Mouse (Mus musculus): ENCODE results near the gene Sclt1. TPM values are rescaled to one million over a fixed set of nuclear protein-coding genes. Genes with fewer than 3 reads are reported as not detected.

Sclt1 gene
- polyA plus RNA-seq, 1 experiment from 2014 or later, result 8.6 TPM

- 93% methylated on average over 14 of the region's 14 CpGs for WGBS
- Histone ChIP-seq H3K27ac (replicated peaks) (no peak overlapping the region), H3K4me2 (replicated peaks; ENCODE audit: low read depth) (no peak overlapping the region), H3K4me1 (replicated peaks; ENCODE audit: control insufficient read depth, insufficient read depth) (no peaks in the 10 kb centered on the region), H3K4me3 (ENCODE audit: low read depth, low read length) (no peak overlapping the region), H3K27me3 (ENCODE audit: control insufficient read depth, insufficient read depth, low read length) (no peaks in the 10 kb centered on the region), H3K9ac (ENCODE audit: low read length) (no peak overlapping the region), H3K9me3 (ENCODE audit: control insufficient read depth, low read length) (no peaks in the 10 kb centered on the region), H3K36me3 (ENCODE audit: control insufficient read depth, insufficient read depth, low read length) (peaks cover 4% of the 10 kb centered on the region; the same call in 1 of the 2 replicates)
- DNase-seq (ENCODE audit: low spot score), result no peak
- no peak for TF ChIP-seq EP300 (optimal IDR thresholded peaks at IDR 0.05)
- no peak for TF ChIP-seq CTCF (IDR thresholded peaks at IDR 0.05; ENCODE audit: low read depth)
- ATAC-seq (ENCODE audit: low FRiP score, low TSS enrichment), result no peak
These were observed 150.6 kb downstream of the Sclt1 start for GRCm38 (mm10) chr3:41591651-41592170.

- TF ChIP-seq CTCF (IDR thresholded peaks at IDR 0.05; ENCODE audit: low read depth) (peak; percentile 63), EP300 (optimal IDR thresholded peaks at IDR 0.05) (no peak)
- H3K4me3 ChIP-seq (ENCODE audit: low read depth, low read length), result no peak overlapping the region
- H3K4me1 ChIP-seq (replicated peaks; ENCODE audit: control insufficient read depth, insufficient read depth), result no peaks in the 10 kb centered on the region
- peak; percentile 67 for DNase-seq (ENCODE audit: low spot score)
- no peaks in the 10 kb centered on the region for H3K9me3 ChIP-seq (ENCODE audit: control insufficient read depth, low read length)
- H3K27ac ChIP-seq (replicated peaks), result no peak overlapping the region
- 81% methylated on average over 20 of the region's 20 CpGs for WGBS
- no peak overlapping the region for H3K9ac ChIP-seq (ENCODE audit: low read length)
- H3K4me2 ChIP-seq (replicated peaks; ENCODE audit: low read depth), result no peak overlapping the region
- H3K27me3 ChIP-seq (ENCODE audit: control insufficient read depth, insufficient read depth, low read length), result no peaks in the 10 kb centered on the region
- peak; percentile 79 for ATAC-seq (ENCODE audit: low FRiP score, low TSS enrichment)
- 0 out of 2 replicates have a peak, but pooled peaks cover 2% of the 10 kb centered on the region for H3K36me3 ChIP-seq (ENCODE audit: control insufficient read depth, insufficient read depth, low read length)
These were observed 151.4 kb downstream of the Sclt1 start for GRCm38 (mm10) chr3:41590695-41591559.

- H3K36me3 ChIP-seq (ENCODE audit: control insufficient read depth, insufficient read depth, low read length), result 0 out of 2 replicates have a peak, but pooled peaks cover 2% of the 10 kb centered on the region
- DNase-seq (ENCODE audit: low spot score), result no peak
- H3K4me3 ChIP-seq (ENCODE audit: low read depth, low read length), result no peak overlapping the region
- no peaks in the 10 kb centered on the region for H3K4me1 ChIP-seq (replicated peaks; ENCODE audit: control insufficient read depth, insufficient read depth)
- no peak overlapping the region for H3K9ac ChIP-seq (ENCODE audit: low read length)
- no peak overlapping the region for H3K4me2 ChIP-seq (replicated peaks; ENCODE audit: low read depth)
- 90% methylated on average over 4 of the region's 4 CpGs for WGBS
- H3K27ac ChIP-seq (replicated peaks), result no peak overlapping the region
- no peaks in the 10 kb centered on the region for H3K9me3 ChIP-seq (ENCODE audit: control insufficient read depth, low read length)
- no peak for TF ChIP-seq CTCF (IDR thresholded peaks at IDR 0.05; ENCODE audit: low read depth)
- no peak for TF ChIP-seq EP300 (optimal IDR thresholded peaks at IDR 0.05)
- ATAC-seq (ENCODE audit: low FRiP score, low TSS enrichment), result no peak
- H3K27me3 ChIP-seq (ENCODE audit: control insufficient read depth, insufficient read depth, low read length), result no peaks in the 10 kb centered on the region
These were observed 152.3 kb downstream of the Sclt1 start for GRCm38 (mm10) chr3:41589988-41590387.

- TF ChIP-seq CTCF (IDR thresholded peaks at IDR 0.05; ENCODE audit: low read depth), result no peak
- DNase-seq (ENCODE audit: low spot score), result no peak
- Histone ChIP-seq H3K9me3 (ENCODE audit: control insufficient read depth, low read length) (no peaks in the 10 kb centered on the region), H3K4me3 (ENCODE audit: low read depth, low read length) (no peak overlapping the region), H3K27me3 (ENCODE audit: control insufficient read depth, insufficient read depth, low read length) (no peaks in the 10 kb centered on the region), H3K27ac (replicated peaks) (no peak overlapping the region), H3K4me2 (replicated peaks; ENCODE audit: low read depth) (no peak overlapping the region), H3K9ac (ENCODE audit: low read length) (no peak overlapping the region), H3K4me1 (replicated peaks; ENCODE audit: control insufficient read depth, insufficient read depth) (no peaks in the 10 kb centered on the region), H3K36me3 (ENCODE audit: control insufficient read depth, insufficient read depth, low read length) (no peaks in the 10 kb centered on the region)
- 69% methylated on average over 19 of the region's 19 CpGs for WGBS
- no peak for ATAC-seq (ENCODE audit: low FRiP score, low TSS enrichment)
These were observed 152.9 kb downstream of the Sclt1 start for GRCm38 (mm10) chr3:41589246-41589914.

- Histone ChIP-seq H3K4me2 (replicated peaks; ENCODE audit: low read depth) (no peak overlapping the region), H3K9me3 (ENCODE audit: control insufficient read depth, low read length) (no peaks in the 10 kb centered on the region), H3K27me3 (ENCODE audit: control insufficient read depth, insufficient read depth, low read length) (no peaks in the 10 kb centered on the region), H3K27ac (replicated peaks) (no peak overlapping the region), H3K4me3 (ENCODE audit: low read depth, low read length) (no peak overlapping the region), H3K4me1 (replicated peaks; ENCODE audit: control insufficient read depth, insufficient read depth) (no peaks in the 10 kb centered on the region), H3K9ac (ENCODE audit: low read length) (no peak overlapping the region), H3K36me3 (ENCODE audit: control insufficient read depth, insufficient read depth, low read length) (no peaks in the 10 kb centered on the region)
- DNase-seq (ENCODE audit: low spot score), result no peak
- WGBS, result 70% methylated on average over 8 of the region's 8 CpGs
- ATAC-seq (ENCODE audit: low FRiP score, low TSS enrichment), result no peak
- TF ChIP-seq CTCF (IDR thresholded peaks at IDR 0.05; ENCODE audit: low read depth), result no peak
- TF ChIP-seq EP300 (optimal IDR thresholded peaks at IDR 0.05), result no peak
These were observed 153.8 kb downstream of the Sclt1 start for GRCm38 (mm10) chr3:41588495-41588894.

Data from stomach, postnatal 0 days (tissue).